Mouse (Mus musculus) embryonic fibroblast, embryonic 13.5 days (primary cell): ENCODE results near the gene Tmem192.

ENCODE experiments used
- CTCF ChIP-seq: IDR thresholded peaks from 2 replicates; pipeline ENCODE4 v1.5.1; 2011; ENCODE audit warnings: mild to moderate bottlenecking, control low read depth, low read length, moderate library complexity, borderline replicate concordance; ENCODE audit not compliant: insufficient read depth
- POLR2A ChIP-seq: IDR thresholded peaks from 2 replicates; pipeline ENCODE4 v1.6.1; 2011; ENCODE audit warnings: low read depth, mild to moderate bottlenecking, control low read depth, low read length, moderate library complexity

- TF ChIP-seq POLR2A (no peak), CTCF (no peak)
Measured at GRCm38 (mm10) chr8:64898710-64899109, 48.3 kb upstream of the Tmem192 start.
